ENCODE assay signal across 8 mouse cellular contexts in genomic region chr2:152951850-152952720, GRCm38 (mm10). TPM values are rescaled to one million over a fixed set of nuclear protein-coding genes. Genes with fewer than 3 reads are reported as not detected.
A peak's percentile ranks its signal among the peaks of the same experiment; 100 is the strongest.
DNase-seq lines count a peak whose midpoint lies in the region; ATAC-seq and TF ChIP-seq lines count a peak whose summit lies in the region.

No protein-coding gene starts in this region.

- H3K9ac ChIP-seq in kidney, postnatal 0 days (ENCODE audit: low read depth, low read length) = peak overlapping the region; percentile 61; the same call in 1 of the 2 replicates
- peak overlapping the region; percentile 95 for H3K9ac ChIP-seq in hindbrain, embryonic 16.5 days (ENCODE audit: low read depth, low read length)
- H3K9ac ChIP-seq in neural tube, embryonic 13.5 days = peak overlapping the region; percentile 83

- H3K27me3 ChIP-seq in kidney, postnatal 0 days (ENCODE audit: insufficient read depth, low read length) = peaks cover 6% of the 10 kb centered on the region; the same call in 1 of the 2 replicates
- H3K27me3 ChIP-seq in hindbrain, embryonic 16.5 days (replicated peaks; ENCODE audit: control insufficient read depth, insufficient read depth, low read length) = no peaks in the 10 kb centered on the region; the same call in 1 of the 2 replicates
- H3K27me3 ChIP-seq in neural tube, embryonic 13.5 days = peaks cover 46% of the 10 kb centered on the region

- peak overlapping the region; percentile 42; the same call in 1 of the 2 replicates for H3K27ac ChIP-seq in kidney, postnatal 0 days
- peak overlapping the region; percentile 84 for H3K27ac ChIP-seq in hindbrain, embryonic 16.5 days (ENCODE audit: low read depth, low read length)
- H3K27ac ChIP-seq in neural tube, embryonic 13.5 days (replicated peaks) = peak overlapping the region; percentile 82

- H3K4me2 ChIP-seq in kidney, postnatal 0 days (ENCODE audit: low read length) = peak overlapping the region; percentile 99
- peak overlapping the region; percentile 86 for H3K4me2 ChIP-seq in hindbrain, embryonic 16.5 days (ENCODE audit: low read length)
- H3K4me2 ChIP-seq in neural tube, embryonic 13.5 days = peak overlapping the region; percentile 75

- no peaks in the 10 kb centered on the region; the same call in none of the 2 replicates for H3K4me1 ChIP-seq in kidney, postnatal 0 days (replicated peaks; ENCODE audit: insufficient read depth, low read length)
- peaks cover 14% of the 10 kb centered on the region for H3K4me1 ChIP-seq in hindbrain, embryonic 16.5 days (ENCODE audit: control insufficient read depth, insufficient read depth, low read depth, low read length)
- H3K4me1 ChIP-seq in neural tube, embryonic 13.5 days (replicated peaks) = peaks cover 20% of the 10 kb centered on the region

- H3K9me3 ChIP-seq in kidney, postnatal 0 days (replicated peaks; ENCODE audit: low read length) = no peaks in the 10 kb centered on the region
- H3K9me3 ChIP-seq in hindbrain, embryonic 16.5 days (ENCODE audit: control insufficient read depth, low read length) = no peaks in the 10 kb centered on the region
- H3K9me3 ChIP-seq in neural tube, embryonic 13.5 days = no peaks in the 10 kb centered on the region

- peak overlapping the region; percentile 66 for H3K4me3 ChIP-seq in kidney, postnatal 0 days (replicated peaks; ENCODE audit: low read depth, low read length)
- peak overlapping the region; percentile 85 for H3K4me3 ChIP-seq in hindbrain, embryonic 16.5 days (ENCODE audit: low read length)
- peak overlapping the region; percentile 66 for H3K4me3 ChIP-seq in neural tube, embryonic 13.5 days

- H3K36me3 ChIP-seq in kidney, postnatal 0 days (ENCODE audit: insufficient read depth, low read length) = no peaks in the 10 kb centered on the region
- no peaks in the 10 kb centered on the region for H3K36me3 ChIP-seq in hindbrain, embryonic 16.5 days (ENCODE audit: control insufficient read depth, insufficient read depth, low read length)
- no peaks in the 10 kb centered on the region for H3K36me3 ChIP-seq in neural tube, embryonic 13.5 days

- DNase-seq in kidney, postnatal 0 days (ENCODE audit: low spot score) = no peak
- DNase-seq in kidney, adult 8-10 months = no peak
- peak; percentile 56 for DNase-seq in embryo, embryonic 11 days
- DNase-seq in adrenal gland, postnatal 14 days = no peak
- DNase-seq in urinary bladder, adult 18-20 months (ENCODE audit: low spot score in 2 of 2) = no peak

- ATAC-seq in kidney, postnatal 0 days (replicated peaks; ENCODE audit: low FRiP score, low read depth) = no peak; the same call in 1 of the 2 replicates
- ATAC-seq in hindbrain, embryonic 16.5 days = peak; percentile 27; the same call in 1 of the 2 replicates
- ATAC-seq in neural tube, embryonic 13.5 days (ENCODE audit: low read depth) = peak; percentile 64
- ATAC-seq in monocyte, adult 5-6 weeks (replicated peaks; ENCODE audit: insufficient number of reproducible peaks, low FRiP score, low TSS enrichment, poor library complexity, severe bottlenecking) = no peak

- 10% methylated on average over 13 of the region's 13 CpGs for WGBS in kidney, postnatal 0 days
- 10% methylated on average over 13 of the region's 13 CpGs for WGBS in hindbrain, embryonic 16.5 days
- 10% methylated on average over 13 of the region's 13 CpGs for WGBS in neural tube, embryonic 13.5 days

- no peak for TF ChIP-seq CTCF in kidney, postnatal 0 days (IDR thresholded peaks at IDR 0.05; ENCODE audit: low read depth)

RNA-seq across cellular contexts. Expression of gene Dusp15, which starts 0.6 kb away (rescaled TPM):
- 6.9 and 8.8 TPM in 2 replicates for polyA plus RNA-seq in kidney, postnatal 0 days (2015; fragmentation: Nextera tagmentation; extraction: Ambion mirVana)
- polyA plus RNA-seq in hindbrain, embryonic 16.5 days (2015; fragmentation: Nextera tagmentation; extraction: Ambion mirVana) = 11.6 and 13.6 TPM in 2 replicates
- 7.8 and 9.9 TPM in 2 replicates for polyA plus RNA-seq in neural tube, embryonic 13.5 days (2015; fragmentation: Nextera tagmentation; extraction: Ambion mirVana)
- not detected in 3 replicates for total RNA-seq in monocyte, adult 5-6 weeks (2017)
- 2.8 and 4.4 TPM in 2 replicates for total RNA-seq in adrenal gland, postnatal 14 days (2021)

RNA-seq across cellular contexts. Expression of gene Ttll9, which starts 10.2 kb away (rescaled TPM):
- 0.64 and 0.75 TPM in 2 replicates for polyA plus RNA-seq in kidney, postnatal 0 days (2015; fragmentation: Nextera tagmentation; extraction: Ambion mirVana)
- 9.2 and 10.5 TPM in 2 replicates for polyA plus RNA-seq in hindbrain, embryonic 16.5 days (2015; fragmentation: Nextera tagmentation; extraction: Ambion mirVana)
- 4.3 and 4.9 TPM in 2 replicates for polyA plus RNA-seq in neural tube, embryonic 13.5 days (2015; fragmentation: Nextera tagmentation; extraction: Ambion mirVana)
- total RNA-seq in monocyte, adult 5-6 weeks (2017) = not detected in 3 replicates
- total RNA-seq in adrenal gland, postnatal 14 days (2021) = 0.48 and 1.1 TPM in 2 replicates

RNA-seq across cellular contexts. Expression of gene Foxs1, which starts 19.1 kb away (rescaled TPM):
- 9.4 and 10.4 TPM in 2 replicates for polyA plus RNA-seq in kidney, postnatal 0 days (2015; fragmentation: Nextera tagmentation; extraction: Ambion mirVana)
- 4.2 and 4.5 TPM in 2 replicates for polyA plus RNA-seq in hindbrain, embryonic 16.5 days (2015; fragmentation: Nextera tagmentation; extraction: Ambion mirVana)
- 3.5 and 3.6 TPM in 2 replicates for polyA plus RNA-seq in neural tube, embryonic 13.5 days (2015; fragmentation: Nextera tagmentation; extraction: Ambion mirVana)
- total RNA-seq in monocyte, adult 5-6 weeks (2017) = not detected in 3 replicates
- total RNA-seq in adrenal gland, postnatal 14 days (2021) = 3.6 and 6.1 TPM in 2 replicates

RNA-seq across cellular contexts. Expression of gene Mylk2, which starts 40.9 kb away (rescaled TPM):
- polyA plus RNA-seq in kidney, postnatal 0 days (2015; fragmentation: Nextera tagmentation; extraction: Ambion mirVana) = 0.14 and 0.21 TPM in 2 replicates
- polyA plus RNA-seq in hindbrain, embryonic 16.5 days (2015; fragmentation: Nextera tagmentation; extraction: Ambion mirVana) = 0.21 and 0.44 TPM in 2 replicates
- polyA plus RNA-seq in neural tube, embryonic 13.5 days (2015; fragmentation: Nextera tagmentation; extraction: Ambion mirVana) = not detected in 2 replicates
- not detected in 3 replicates for total RNA-seq in monocyte, adult 5-6 weeks (2017)
- not detected in 2 replicates for total RNA-seq in adrenal gland, postnatal 14 days (2021)

Comparison
In these comparisons a context has a peak if more than half of its experiments do, and no peak if none do; other contexts are left out.
1. ATAC-seq: peak in hindbrain, embryonic 16.5 days (single experiment) and neural tube, embryonic 13.5 days (single experiment); none in kidney, postnatal 0 days (single experiment) and monocyte, adult 5-6 weeks (single experiment).
2. Peak in every context shown above with its lines, with median percentiles within 50 percentile points of each other: H3K27ac ChIP-seq, H3K4me2 ChIP-seq, H3K4me3 ChIP-seq and H3K9ac ChIP-seq.